Mouse (Mus musculus) frontal cortex, postnatal 25 days (tissue): ENCODE data around the gene Sec61b.

Experiments
- DNase-seq, 2 experiments: peaks; one replicate each; pipeline ENCODE4 v3.0.0; 2022; ENCODE audit warnings: low spot score in 2 of 2

Sec61b gene

GRCm38 (mm10) chr4:47473968-47474729 lies at the start of gene Sec61b, which contains the start of gene Alg2:
TSS of gene Sec61b (plus strand) at chr4:47474658.
TSS of gene Alg2 (minus strand) at chr4:47474333.
- DNase-seq = peak; percentile 93 to 94

GRCm38 (mm10) chr4:47425247-47425830 lies 49.1 kb upstream of the Sec61b start:
- DNase-seq = no peak

DNA sequence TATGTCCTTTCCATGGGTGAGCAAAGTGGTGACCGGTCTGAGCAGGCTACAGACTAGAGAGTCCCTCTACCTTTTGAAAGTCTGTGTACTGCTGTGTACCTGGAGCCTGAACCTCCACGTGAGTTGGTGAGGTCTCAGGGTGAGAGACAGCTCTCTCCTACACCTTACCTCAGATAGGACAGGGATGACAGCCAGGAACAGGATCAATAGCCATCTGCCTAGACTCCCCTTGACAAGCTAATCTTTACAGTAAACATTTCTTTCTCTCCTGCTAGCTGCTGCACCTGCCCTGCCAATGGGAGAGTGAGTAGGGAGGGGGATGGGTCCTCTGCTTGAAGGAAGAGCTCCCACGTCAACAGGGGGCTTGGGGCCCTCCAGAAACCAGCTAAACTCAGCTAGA lies 46.9 kb upstream of the Sec61b start:
- DNase-seq = no peak

DNA sequence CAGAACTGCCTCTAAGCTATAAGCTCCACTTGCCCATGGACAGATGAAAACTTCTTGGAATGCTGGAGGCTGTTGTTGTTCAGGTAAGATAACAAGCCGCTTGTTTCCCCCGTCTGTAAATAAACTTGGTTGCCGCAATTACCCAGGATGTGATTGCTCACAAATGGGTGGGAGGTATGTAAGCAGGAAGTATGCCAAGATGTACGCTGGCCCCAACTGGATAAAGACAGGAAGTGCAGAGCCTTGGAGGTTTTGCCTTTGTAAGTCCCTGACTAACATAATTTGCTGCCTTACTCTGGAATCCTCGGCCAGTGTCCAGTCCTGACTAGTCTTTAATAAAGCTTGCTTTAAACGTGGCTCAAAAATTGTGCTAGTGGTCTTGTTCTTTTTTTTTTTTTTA lies 43.9 kb upstream of the Sec61b start:
- no peak for DNase-seq

- DNase-seq = no peak
These were observed 43.4 kb upstream of the Sec61b start for GRCm38 (mm10) chr4:47431081-47431480.

- no peak for DNase-seq
These were observed 41.7 kb upstream of the Sec61b start for GRCm38 (mm10) chr4:47432766-47433165.

DNA sequence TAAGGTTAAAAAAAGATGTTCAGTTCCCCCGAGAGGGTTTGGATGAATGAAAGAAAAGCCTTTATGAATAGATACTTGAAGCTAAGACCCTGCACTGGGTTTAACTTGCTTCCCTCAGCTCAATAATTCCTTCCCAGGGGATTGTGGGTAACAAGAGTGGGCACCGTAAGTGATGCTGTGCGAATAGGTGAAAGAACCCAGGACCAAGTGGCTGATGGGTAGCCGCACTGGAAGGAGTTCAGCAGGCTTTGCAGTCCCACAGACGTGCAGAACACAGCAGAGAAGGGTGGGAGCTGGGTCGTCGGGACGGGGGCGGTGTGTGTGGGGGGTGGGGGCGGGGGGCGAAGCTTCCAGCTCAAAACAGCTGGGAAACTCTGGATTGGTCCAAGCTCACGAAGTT lies 39.3 kb upstream of the Sec61b start:
- no peak for DNase-seq

DNA sequence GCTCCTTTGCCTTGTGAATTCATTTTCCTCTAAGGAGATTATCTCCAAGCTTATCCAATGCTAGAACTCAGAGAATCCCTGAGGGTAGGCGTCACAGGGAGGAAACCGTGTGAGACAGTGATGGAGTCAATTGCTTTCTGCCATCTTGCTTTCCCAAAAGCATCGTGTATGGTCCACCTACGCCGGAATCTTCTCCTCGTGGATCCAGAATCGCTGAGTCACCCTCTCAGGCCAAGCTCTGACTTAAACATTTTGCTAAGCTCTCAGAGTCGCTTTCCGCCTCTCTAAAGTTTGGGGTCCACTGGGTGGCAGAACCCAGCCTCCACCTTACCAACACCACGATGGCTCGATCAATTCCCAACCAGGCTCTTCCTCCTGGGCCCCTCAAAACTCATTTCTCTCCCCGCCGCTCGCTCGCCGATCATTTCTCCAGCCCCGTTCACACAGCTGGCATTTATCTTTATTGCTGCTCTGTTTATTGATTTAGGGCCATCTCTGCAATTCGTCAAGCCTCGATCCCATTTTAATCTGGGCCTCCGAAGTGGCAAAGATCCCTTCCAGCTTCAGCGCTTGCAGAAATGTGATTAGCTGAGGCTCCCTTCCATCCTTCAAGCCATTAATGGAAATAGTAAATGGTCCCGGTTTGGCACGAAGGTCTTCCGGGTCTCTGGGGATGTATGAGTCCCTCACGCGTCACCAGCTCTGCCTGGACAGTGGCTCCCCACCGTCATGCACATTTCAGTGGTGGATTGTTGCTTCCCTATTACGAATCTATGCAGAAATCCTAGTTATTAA lies 38.7 kb upstream of the Sec61b start:
- DNase-seq = no peak

GRCm38 (mm10) chr4:47437365-47438340 lies 36.8 kb upstream of the Sec61b start:
- peak; percentile 89 to 90 for DNase-seq

GRCm38 (mm10) chr4:47438956-47439355 lies 35.5 kb upstream of the Sec61b start:
- no peak for DNase-seq

- DNase-seq = no peak
These were observed 33.5 kb upstream of the Sec61b start for GRCm38 (mm10) chr4:47440951-47441350.

GRCm38 (mm10) chr4:47448526-47448925 lies 25.9 kb upstream of the Sec61b start:
- no peak for DNase-seq

GRCm38 (mm10) chr4:47449116-47449515 lies 25.3 kb upstream of the Sec61b start:
- no peak for DNase-seq

- no peak for DNase-seq
These were observed 24.6 kb upstream of the Sec61b start for GRCm38 (mm10) chr4:47449586-47450522.

GRCm38 (mm10) chr4:47467196-47467595 lies 7.3 kb upstream of the Sec61b start:
- no peak for DNase-seq

- no peak for DNase-seq
These were observed 881 bp upstream of the Sec61b start for GRCm38 (mm10) chr4:47473586-47473967.

- no peak for DNase-seq
These were observed 529 bp downstream of the Sec61b start for GRCm38 (mm10) chr4:47474730-47475643.

GRCm38 (mm10) chr4:47477539-47477938 lies 3.1 kb downstream of the Sec61b start:
- no peak for DNase-seq

DNA sequence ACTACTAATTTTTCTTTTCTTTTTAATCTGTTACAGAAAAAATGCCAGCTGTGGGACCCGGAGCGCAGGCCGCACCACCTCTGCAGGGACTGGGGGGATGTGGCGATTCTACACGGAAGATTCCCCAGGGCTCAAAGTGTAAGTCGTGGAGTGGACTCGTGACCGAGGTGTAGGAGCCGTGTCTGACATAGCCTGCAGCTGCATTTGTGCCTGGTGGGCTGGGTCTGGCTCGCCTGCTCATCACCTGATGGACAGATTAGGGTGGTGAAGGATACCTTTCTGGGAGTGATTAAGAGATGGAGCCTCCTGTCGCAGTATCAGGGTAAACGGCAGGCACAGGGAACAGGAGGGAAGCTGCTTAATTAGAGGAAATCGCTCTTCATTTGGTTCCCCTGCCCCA lies 5.6 kb downstream of the Sec61b start:
- DNase-seq = no peak
